Mouse (Mus musculus) lung, embryonic 16.5 days (tissue): ENCODE measurements around the gene Elf5. TPM values are rescaled to one million over a fixed set of nuclear protein-coding genes. Genes with fewer than 3 reads are reported as not detected.

Experiments used
- ATAC-seq: fragments of 200-750 bp; cut with Nextera tagmentation; 2 replicates; pipeline ENCODE4 v1.8.0; 2017; ENCODE audit warnings: low read depth, mild to moderate bottlenecking, moderate library complexity
- H3K27ac ChIP-seq: fragments of 300-500 bp; sonication (generic); 2 replicates; pipeline ENCODE4 v1.5.1; 2014; ENCODE audit warnings: mild to moderate bottlenecking, control low read depth, low read length
- H3K27me3 ChIP-seq: fragments of 300-500 bp; sonication (generic); 2 replicates; pipeline ENCODE4 v1.6.1; 2014; ENCODE audit warnings: low read depth, low read length, mixed read lengths; ENCODE audit not compliant: control insufficient read depth, insufficient read depth
- H3K36me3 ChIP-seq: fragments of 300-500 bp; sonication (generic); 2 replicates; pipeline ENCODE4 v1.6.1; 2014; ENCODE audit warnings: low read length; ENCODE audit not compliant: control insufficient read depth, insufficient read depth
- H3K4me1 ChIP-seq: fragments of 300-500 bp; sonication (generic); replicated peaks from 2 replicates; pipeline ENCODE4 v1.6.1; 2014; ENCODE audit warnings: low read length, mixed read lengths; ENCODE audit not compliant: control insufficient read depth, insufficient read depth
- H3K4me2 ChIP-seq: fragments of 300-500 bp; sonication (generic); 2 replicates; pipeline ENCODE4 v1.6.1; 2014; ENCODE audit warnings: low read depth, low read length, control low read depth
- H3K4me3 ChIP-seq: fragments of 300-500 bp; sonication (generic); 2 replicates; pipeline ENCODE4 v1.5.1; 2014; ENCODE audit warnings: mild to moderate bottlenecking, low read length, control low read depth
- H3K9ac ChIP-seq: fragments of 300-500 bp; sonication (generic); 2 replicates; pipeline ENCODE4 v1.6.1; 2014; ENCODE audit warnings: low read length, control low read depth
- H3K9me3 ChIP-seq: fragments of 300-500 bp; sonication (generic); 2 replicates; pipeline ENCODE4 v1.6.1; 2016; ENCODE audit warnings: low read length; ENCODE audit not compliant: control insufficient read depth
- WGBS: fragments of 180-500 bp; shearing (Covaris S2); extraction: QIAGEN DNeasy Blood & Tissue Kit; methylation state at CpG from one replicate; pipeline ENCODE4 v1.1.7; 2014; 5-methylcytosine and 5-hydroxymethylcytosine counted together
- polyA plus RNA-seq: library from polyadenylated mRNA; unstranded; fragments of >200 nt; fragmentation: Nextera tagmentation; extraction: Ambion mirVana; gene quantifications from 2 replicates; pipeline ENCODE4 v1.2.1, GENCODE M21; 2015

Gene Elf5
- polyA plus RNA-seq, 1 experiment from 2014 or later: 8.5 TPM

DNA sequence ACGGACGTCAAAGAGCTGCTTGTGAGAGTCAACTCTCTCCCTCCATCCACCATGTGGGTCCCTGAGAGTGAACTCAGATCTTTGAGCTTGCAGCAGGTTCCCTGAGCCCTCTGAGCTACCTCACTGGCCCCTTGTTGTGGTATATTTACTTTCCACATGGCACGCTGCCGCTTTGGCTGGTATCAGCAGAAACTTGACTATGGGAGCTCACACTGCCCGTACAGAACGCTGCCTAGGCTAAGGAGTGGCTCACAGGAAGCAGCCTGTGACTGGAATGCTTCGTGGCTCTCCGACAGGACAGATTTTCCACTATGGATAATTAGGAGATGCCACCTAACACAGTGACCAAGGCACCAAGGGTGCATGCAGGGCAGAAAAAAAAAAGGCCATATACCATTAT is 49.7 kb downstream of the Elf5 start:
- 63% methylated on average over 8 of the region's 8 CpGs for WGBS
- Histone ChIP-seq H3K4me3 (no peak overlapping the region), H3K9me3 (no peaks in the 10 kb centered on the region), H3K27ac (peak overlapping the region; percentile 28), H3K9ac (no peak overlapping the region), H3K4me1 (peaks cover 9% of the 10 kb centered on the region; the same call in 1 of the 2 replicates), H3K36me3 (peaks cover 33% of the 10 kb centered on the region), H3K4me2 (no peak overlapping the region), H3K27me3 (no peaks in the 10 kb centered on the region)
- ATAC-seq: peak; percentile 53; the same call in 1 of the 2 replicates

DNA sequence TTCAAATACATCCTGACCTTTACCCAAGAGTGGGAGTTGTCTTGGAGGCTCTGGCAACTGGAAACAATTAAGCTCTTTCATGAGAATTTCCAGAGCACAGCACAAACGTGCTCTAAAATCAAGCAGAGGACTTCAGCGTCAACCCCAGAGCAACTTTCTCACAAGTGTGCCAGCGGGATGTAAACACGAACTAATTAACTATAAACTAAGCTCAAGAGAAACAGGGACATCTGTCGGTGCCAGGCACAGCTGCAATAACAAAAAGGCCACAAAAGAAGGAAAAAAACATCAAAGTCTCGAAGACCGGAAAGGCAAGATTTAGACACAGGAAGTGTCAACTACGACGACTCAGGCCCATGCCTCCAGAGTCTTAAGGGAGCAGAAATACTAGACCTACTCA is 50.3 kb downstream of the Elf5 start:
- 30% methylated on average over 9 of the region's 9 CpGs for WGBS
- peak overlapping the region; percentile 28 for H3K27ac ChIP-seq

DNA sequence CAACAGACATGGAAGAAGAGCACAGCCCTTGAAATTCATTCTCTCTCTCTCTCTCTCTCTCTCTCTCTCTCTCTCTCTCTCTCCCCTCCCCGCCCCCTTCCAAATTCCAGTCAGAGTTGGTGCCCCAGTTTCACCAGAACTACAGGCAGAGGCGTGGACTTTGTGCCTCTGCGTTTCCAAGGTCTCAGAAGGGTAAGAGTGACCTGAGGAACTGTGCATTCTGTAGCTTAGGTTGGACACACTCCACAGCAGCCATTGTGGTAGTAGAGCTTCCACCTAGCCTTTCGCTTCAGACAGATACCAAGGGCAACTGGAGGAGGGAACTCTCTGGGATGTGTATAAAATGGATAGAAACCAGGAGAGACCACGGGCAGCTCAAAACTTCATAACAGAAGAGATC is 51.3 kb downstream of the Elf5 start:
- Histone ChIP-seq H3K36me3 (peaks cover 29% of the 10 kb centered on the region), H3K27ac (no peak overlapping the region), H3K4me2 (no peak overlapping the region), H3K4me3 (no peak overlapping the region), H3K9ac (no peak overlapping the region), H3K27me3 (no peaks in the 10 kb centered on the region), H3K4me1 (peaks cover 11% of the 10 kb centered on the region; the same call in 1 of the 2 replicates), H3K9me3 (no peaks in the 10 kb centered on the region)
- no peak for ATAC-seq
- WGBS: 86% methylated on average over 5 of the region's 5 CpGs

More for the DNA sequence above, 50.3 kb downstream of the Elf5 start:
- Histone ChIP-seq H3K4me2 (no peak overlapping the region), H3K9ac (no peak overlapping the region), H3K27me3 (no peaks in the 10 kb centered on the region), H3K9me3 (no peaks in the 10 kb centered on the region), H3K4me3 (no peak overlapping the region), H3K4me1 (peaks cover 9% of the 10 kb centered on the region; the same call in 1 of the 2 replicates), H3K36me3 (peaks cover 29% of the 10 kb centered on the region)
- no peak for ATAC-seq

DNA sequence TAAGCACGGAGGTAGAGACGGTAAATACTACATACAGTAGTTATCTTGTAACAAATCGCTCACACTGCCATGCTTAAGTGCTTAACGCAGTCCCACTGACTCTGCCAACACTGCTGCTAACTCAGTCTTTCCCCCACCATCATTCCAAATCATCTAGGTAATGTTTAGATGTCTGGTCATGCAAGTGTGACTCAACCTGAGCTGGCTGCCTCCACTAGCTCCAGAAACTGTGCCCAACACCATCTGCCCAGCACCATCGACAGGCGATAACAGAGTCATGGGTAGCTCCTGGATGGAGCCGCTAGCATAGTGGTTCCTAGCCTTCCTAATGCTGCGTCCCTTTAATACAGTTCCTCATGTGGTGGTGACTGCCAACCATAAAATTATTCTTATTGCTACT is 53.0 kb downstream of the Elf5 start:
- 96% methylated on average over 8 of the region's 8 CpGs for WGBS
- no peaks in the 10 kb centered on the region for H3K27me3 ChIP-seq
- H3K9ac ChIP-seq: no peak overlapping the region
- H3K4me3 ChIP-seq: no peak overlapping the region
- no peaks in the 10 kb centered on the region for H3K9me3 ChIP-seq
- peaks cover 25% of the 10 kb centered on the region for H3K36me3 ChIP-seq
- H3K4me2 ChIP-seq: no peak overlapping the region
- peaks cover 11% of the 10 kb centered on the region; the same call in 1 of the 2 replicates for H3K4me1 ChIP-seq
- ATAC-seq: no peak
- H3K27ac ChIP-seq: no peak overlapping the region

DNA sequence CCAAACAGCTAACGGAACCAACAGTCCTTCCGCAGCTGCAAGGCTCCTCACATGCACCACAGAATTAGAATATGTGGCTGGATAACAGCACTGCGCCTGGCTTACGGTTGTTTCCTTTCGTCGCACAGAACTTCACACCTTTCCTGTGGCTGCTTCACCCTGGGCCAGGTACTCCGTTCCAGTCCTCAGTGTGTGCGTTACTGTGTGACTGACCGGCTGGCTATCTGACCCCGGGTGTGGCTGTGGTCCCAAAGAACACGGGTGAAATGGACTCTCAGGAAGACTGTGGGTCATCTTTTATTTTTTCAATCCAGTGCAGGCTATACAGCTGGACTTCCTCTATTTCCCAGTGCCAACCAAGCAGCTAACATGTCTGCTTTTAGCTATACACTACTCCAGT is 53.9 kb downstream of the Elf5 start:
- Histone ChIP-seq H3K4me3 (no peak overlapping the region), H3K9ac (no peak overlapping the region), H3K36me3 (peaks cover 23% of the 10 kb centered on the region), H3K9me3 (no peaks in the 10 kb centered on the region), H3K27me3 (no peaks in the 10 kb centered on the region), H3K27ac (no peak overlapping the region), H3K4me1 (peaks cover 11% of the 10 kb centered on the region; the same call in 1 of the 2 replicates), H3K4me2 (no peak overlapping the region)
- WGBS: 88% methylated on average over 11 of the region's 11 CpGs
- ATAC-seq: no peak

DNA sequence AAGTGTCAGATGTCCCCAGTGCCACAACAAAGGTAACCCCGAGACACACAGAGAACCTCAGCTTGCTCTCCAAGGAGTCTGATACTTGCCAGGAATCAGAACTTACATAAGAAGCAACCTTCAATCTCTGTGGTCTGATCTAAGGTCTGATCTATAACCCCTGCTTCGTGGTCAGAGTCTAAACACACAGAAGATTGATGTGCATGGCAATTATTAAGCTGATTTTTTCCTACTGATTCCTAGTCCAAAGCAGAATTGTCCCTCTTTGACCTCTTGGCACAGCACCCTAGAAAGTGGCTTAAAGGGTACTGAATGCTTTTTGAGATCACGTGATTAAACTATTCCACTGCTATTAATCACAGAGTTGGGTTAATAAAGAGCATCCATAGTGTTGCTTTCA is 54.8 kb downstream of the Elf5 start:
- Histone ChIP-seq H3K4me1 (peaks cover 8% of the 10 kb centered on the region; the same call in 1 of the 2 replicates), H3K4me2 (no peak overlapping the region), H3K27me3 (no peaks in the 10 kb centered on the region), H3K9ac (no peak overlapping the region), H3K9me3 (no peaks in the 10 kb centered on the region), H3K4me3 (no peak overlapping the region), H3K27ac (no peak overlapping the region), H3K36me3 (peaks cover 24% of the 10 kb centered on the region)
- ATAC-seq: no peak
- 80% methylated on average over 3 of the region's 3 CpGs for WGBS

DNA sequence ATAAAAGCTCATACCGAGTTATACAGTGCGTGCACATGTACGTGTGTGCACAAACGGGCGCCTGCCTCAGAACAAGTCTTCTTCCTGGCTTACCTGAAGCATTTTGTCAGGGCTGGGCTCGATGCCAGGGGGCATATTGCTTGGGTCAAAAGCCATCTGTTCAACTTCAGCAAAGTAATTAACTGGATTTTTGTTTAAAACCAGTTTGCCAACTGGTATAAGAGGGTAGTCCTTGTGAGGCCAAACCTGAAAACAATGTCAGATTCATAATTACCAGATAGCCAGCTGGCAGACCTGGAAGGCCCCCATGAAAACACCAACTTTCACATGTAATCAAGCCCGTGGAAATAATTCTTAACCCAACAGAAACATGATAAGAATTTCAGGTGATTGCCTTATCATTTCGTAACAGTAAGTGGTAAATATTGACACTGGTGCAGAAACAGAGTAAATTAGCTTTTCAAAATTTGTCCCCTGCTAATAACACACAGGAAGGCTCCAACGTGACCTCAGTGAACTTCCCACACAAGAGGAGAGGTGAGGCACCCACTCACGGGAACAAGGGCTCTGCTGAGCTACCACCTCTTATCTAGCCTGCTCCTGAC is 55.6 kb downstream of the Elf5 start:
- ATAC-seq: peak; percentile 83
- no peaks in the 10 kb centered on the region for H3K27me3 ChIP-seq
- H3K36me3 ChIP-seq: peaks cover 25% of the 10 kb centered on the region
- H3K27ac ChIP-seq: peak overlapping the region; percentile 75
- no peaks in the 10 kb centered on the region for H3K9me3 ChIP-seq
- H3K4me3 ChIP-seq: no peak overlapping the region
- 0 out of 2 replicates have a peak, but pooled peaks cover 2% of the 10 kb centered on the region for H3K4me1 ChIP-seq
- H3K4me2 ChIP-seq: no peak overlapping the region
- 51% methylated on average over 10 of the region's 10 CpGs for WGBS
- no peak overlapping the region for H3K9ac ChIP-seq

DNA sequence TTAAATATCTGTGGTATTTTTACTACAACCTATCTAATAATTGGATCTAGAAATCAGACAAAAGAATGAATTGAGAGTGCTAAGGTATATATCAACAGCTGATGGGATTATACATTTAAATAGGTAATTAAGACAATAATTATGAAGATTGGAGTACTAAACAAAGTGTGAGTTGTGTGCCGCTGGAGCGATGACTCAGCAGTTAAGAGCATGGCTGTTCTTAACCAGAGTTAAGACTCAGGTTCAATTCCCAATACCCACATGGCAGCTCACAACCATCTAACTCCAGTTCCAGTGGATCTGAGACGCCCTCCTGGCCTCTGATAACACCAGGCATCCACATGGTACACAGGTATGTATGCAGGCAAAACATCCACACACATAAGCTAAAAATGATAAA is 61.9 kb downstream of the Elf5 start:
- WGBS: 83% methylated on average over 3 of the region's 3 CpGs
- Histone ChIP-seq H3K4me3 (no peak overlapping the region), H3K4me1 (0 out of 2 replicates have a peak, but pooled peaks cover 3% of the 10 kb centered on the region), H3K4me2 (no peak overlapping the region), H3K27ac (no peak overlapping the region), H3K9me3 (no peaks in the 10 kb centered on the region), H3K27me3 (no peaks in the 10 kb centered on the region), H3K9ac (no peak overlapping the region), H3K36me3 (peaks cover 28% of the 10 kb centered on the region)
- ATAC-seq: no peak

DNA sequence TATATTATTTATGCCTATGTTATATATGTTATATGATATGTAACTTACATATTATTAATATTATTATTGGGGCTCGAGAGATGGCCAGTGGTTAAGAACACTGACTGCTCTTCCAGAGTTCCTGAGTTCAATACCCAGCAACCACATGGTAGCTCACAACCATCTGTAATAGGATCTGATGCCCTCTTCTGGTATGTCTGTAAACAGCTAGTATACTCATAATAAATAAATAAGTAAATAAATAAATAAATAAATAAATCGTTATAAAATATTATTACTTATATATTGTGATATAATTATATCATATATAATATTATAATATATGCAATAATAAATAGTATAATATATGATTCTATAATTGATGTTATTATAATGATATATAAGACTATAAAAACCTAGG is 64.7 kb downstream of the Elf5 start:
- H3K4me2 ChIP-seq: no peak overlapping the region
- H3K27ac ChIP-seq: no peak overlapping the region
- H3K9me3 ChIP-seq: no peaks in the 10 kb centered on the region
- WGBS: 89% methylated on average over 2 of the region's 2 CpGs
- no peak for ATAC-seq
- no peaks in the 10 kb centered on the region for H3K27me3 ChIP-seq
- H3K4me3 ChIP-seq: no peak overlapping the region
- peaks cover 3% of the 10 kb centered on the region; the same call in 1 of the 2 replicates for H3K4me1 ChIP-seq
- H3K9ac ChIP-seq: no peak overlapping the region
- H3K36me3 ChIP-seq: peaks cover 21% of the 10 kb centered on the region
